Mouse (Mus musculus) cerebellum, adult 2 months (tissue): ENCODE results near the gene Cpd.

Source experiments
- CTCF ChIP-seq: fragments of 200-500 bp; IDR thresholded peaks from 2 replicates; pipeline ENCODE4 v1.5.1; 2011; ENCODE audit warnings: low read depth, mild to moderate bottlenecking, control low read depth, low read length, moderate library complexity, borderline replicate concordance; ENCODE audit not compliant: insufficient read depth
- POLR2A ChIP-seq: fragments of 200-500 bp; IDR thresholded peaks from 2 replicates; pipeline ENCODE4 v1.6.1; 2011; ENCODE audit warnings: low read length, control low read depth, borderline replicate concordance; ENCODE audit not compliant: insufficient read depth

DNA sequence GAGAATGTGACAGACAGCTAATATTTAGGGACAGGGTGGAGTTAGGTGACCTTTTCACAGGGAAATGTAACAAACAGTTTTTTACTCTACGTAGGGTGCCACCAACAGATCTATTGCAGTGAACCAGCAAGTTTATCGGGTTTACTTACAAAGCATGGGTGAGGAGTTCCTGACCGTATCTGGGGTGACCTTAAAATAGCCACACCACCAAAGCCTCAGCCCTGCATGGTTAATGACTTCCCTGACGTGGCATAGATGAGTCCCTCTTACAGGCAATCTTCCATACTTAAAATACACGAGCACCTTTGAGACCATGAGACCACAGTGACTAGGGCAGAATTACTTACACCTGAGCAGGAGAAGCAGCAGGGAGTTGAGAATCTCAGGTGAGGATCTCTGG lies 12.0 kb upstream of the Cpd start:
- no peak for TF ChIP-seq CTCF
- TF ChIP-seq POLR2A = no peak
